Mouse (Mus musculus): ENCODE data around the gene Spock1. TPM values are rescaled to one million over a fixed set of nuclear protein-coding genes. Genes with fewer than 3 reads are reported as not detected.
A peak's percentile ranks its signal among the peaks of the same experiment; 100 is the strongest.

The Spock1 gene
- total and polyA plus RNA-seq, 2 experiments = not detected

DNA sequence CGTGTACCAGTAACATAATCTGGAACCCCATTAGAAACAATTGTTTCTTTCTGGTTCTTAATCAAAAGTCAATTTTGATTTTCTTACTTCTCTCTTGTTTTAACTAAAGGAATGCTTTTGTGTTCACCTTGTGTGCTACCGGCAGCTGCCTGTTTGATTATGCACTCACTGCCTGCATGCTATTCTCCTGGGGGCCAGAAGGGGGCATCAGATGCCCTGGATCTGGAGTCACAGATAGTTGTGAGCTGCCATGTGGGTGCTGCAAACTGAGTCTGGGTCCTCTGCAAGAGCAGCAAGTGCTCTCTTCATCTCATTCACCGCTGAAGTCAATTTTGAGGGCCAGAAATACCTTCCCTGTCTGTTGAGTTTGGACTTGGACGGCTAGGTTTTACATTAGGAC lies 476.3 kb downstream of the Spock1 start:
- no peak overlapping the region for H3K9ac ChIP-seq (ENCODE audit: low read depth, low read length)

DNA sequence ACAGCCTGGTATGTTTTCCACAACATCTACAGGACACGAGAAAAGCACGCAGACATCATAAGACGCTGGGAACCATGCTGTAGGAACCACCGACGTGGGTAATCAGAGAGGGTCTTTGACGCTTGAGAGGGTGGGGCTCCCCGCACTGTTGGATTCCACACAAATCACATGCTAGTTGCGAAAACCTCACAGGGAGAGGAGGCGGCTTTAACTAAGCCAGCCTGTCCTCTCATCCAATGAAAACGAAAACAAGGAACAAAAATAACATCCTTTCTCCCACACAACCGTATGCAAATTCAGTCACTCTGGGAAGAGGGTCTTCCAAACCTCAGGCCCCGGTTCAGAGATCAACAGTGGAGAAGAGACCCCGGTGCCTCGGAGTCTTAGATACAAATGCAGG lies 479.3 kb downstream of the Spock1 start:
- no peak for TF ChIP-seq POLR2A (IDR thresholded peaks at IDR 0.05; ENCODE audit: extremely low read depth, insufficient read depth, low read length)
- no peak for TF ChIP-seq CTCF (IDR thresholded peaks at IDR 0.05; ENCODE audit: low read depth, low read length)
- Histone ChIP-seq H3K4me1 (ENCODE audit: control insufficient read depth, insufficient read depth, low read length) (no peaks in the 10 kb centered on the region), H3K4me3 (ENCODE audit: insufficient read depth, low read depth, low read length) (no peak overlapping the region), H3K27ac (replicated peaks; ENCODE audit: insufficient read depth, low read depth, low read length) (no peak overlapping the region), H3K36me3 (ENCODE audit: control insufficient read depth, insufficient read depth, low read length) (no peaks in the 10 kb centered on the region), H3K27me3 (ENCODE audit: control insufficient read depth, insufficient read depth, low read length) (no peaks in the 10 kb centered on the region), H3K9ac (ENCODE audit: low read depth, low read length) (no peak overlapping the region), H3K79me2 (ENCODE audit: control insufficient read depth, insufficient read depth, low read length) (no peaks in the 10 kb centered on the region)
- 70% methylated on average over 14 of the region's 14 CpGs for WGBS
- DNase-seq (ENCODE audit: extremely low read depth, low read depth, low spot score) = no peak

More for the DNA sequence above, 476.3 kb downstream of the Spock1 start:
- Histone ChIP-seq H3K79me2 (ENCODE audit: control insufficient read depth, insufficient read depth, low read length) (no peaks in the 10 kb centered on the region), H3K4me1 (ENCODE audit: control insufficient read depth, insufficient read depth, low read length) (no peaks in the 10 kb centered on the region), H3K27ac (replicated peaks; ENCODE audit: insufficient read depth, low read depth, low read length) (no peak overlapping the region), H3K36me3 (ENCODE audit: control insufficient read depth, insufficient read depth, low read length) (no peaks in the 10 kb centered on the region), H3K27me3 (ENCODE audit: control insufficient read depth, insufficient read depth, low read length) (no peaks in the 10 kb centered on the region; the same call in 1 of the 2 replicates), H3K4me3 (ENCODE audit: insufficient read depth, low read depth, low read length) (no peak overlapping the region)
- TF ChIP-seq CTCF (IDR thresholded peaks at IDR 0.05; ENCODE audit: low read depth, low read length) = no peak
- TF ChIP-seq POLR2A (IDR thresholded peaks at IDR 0.05; ENCODE audit: extremely low read depth, insufficient read depth, low read length) = no peak
- 95% methylated on average over 4 of the region's 4 CpGs for WGBS
- no peak for DNase-seq (ENCODE audit: extremely low read depth, low read depth, low spot score)

DNA sequence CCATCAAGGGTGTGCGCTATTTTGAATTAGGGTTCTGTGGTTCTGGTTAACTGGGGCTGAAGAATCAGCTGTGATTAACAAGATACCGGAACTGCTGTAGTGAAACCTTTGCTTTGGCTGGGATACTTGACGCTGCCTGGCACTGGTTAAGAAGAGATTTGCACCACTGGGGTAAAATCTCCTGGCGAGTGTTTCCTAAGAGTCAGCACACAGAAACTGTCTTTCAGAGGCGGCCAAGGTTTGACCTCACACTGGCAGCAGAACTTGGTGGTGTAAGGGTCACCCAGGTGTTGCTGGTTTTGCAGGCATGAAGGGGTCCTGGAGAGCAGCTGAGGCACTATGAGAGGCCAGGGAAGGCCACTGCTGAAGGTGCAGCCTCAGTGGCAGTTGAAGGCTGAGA lies 489.4 kb downstream of the Spock1 start:
- Histone ChIP-seq H3K4me1 (ENCODE audit: control insufficient read depth, insufficient read depth, low read length) (no peaks in the 10 kb centered on the region), H3K27me3 (ENCODE audit: control insufficient read depth, insufficient read depth, low read length) (no peaks in the 10 kb centered on the region), H3K9ac (ENCODE audit: low read depth, low read length) (no peak overlapping the region), H3K4me3 (ENCODE audit: insufficient read depth, low read depth, low read length) (no peak overlapping the region), H3K36me3 (ENCODE audit: control insufficient read depth, insufficient read depth, low read length) (no peaks in the 10 kb centered on the region), H3K27ac (replicated peaks; ENCODE audit: insufficient read depth, low read depth, low read length) (no peak overlapping the region), H3K79me2 (ENCODE audit: control insufficient read depth, insufficient read depth, low read length) (no peaks in the 10 kb centered on the region)
- peak; percentile 72 for DNase-seq (ENCODE audit: extremely low read depth, low read depth, low spot score)
- 61% methylated on average over 5 of the region's 5 CpGs for WGBS
- no peak for TF ChIP-seq CTCF (IDR thresholded peaks at IDR 0.05; ENCODE audit: low read depth, low read length)
- TF ChIP-seq POLR2A (IDR thresholded peaks at IDR 0.05; ENCODE audit: extremely low read depth, insufficient read depth, low read length) = no peak

DNA sequence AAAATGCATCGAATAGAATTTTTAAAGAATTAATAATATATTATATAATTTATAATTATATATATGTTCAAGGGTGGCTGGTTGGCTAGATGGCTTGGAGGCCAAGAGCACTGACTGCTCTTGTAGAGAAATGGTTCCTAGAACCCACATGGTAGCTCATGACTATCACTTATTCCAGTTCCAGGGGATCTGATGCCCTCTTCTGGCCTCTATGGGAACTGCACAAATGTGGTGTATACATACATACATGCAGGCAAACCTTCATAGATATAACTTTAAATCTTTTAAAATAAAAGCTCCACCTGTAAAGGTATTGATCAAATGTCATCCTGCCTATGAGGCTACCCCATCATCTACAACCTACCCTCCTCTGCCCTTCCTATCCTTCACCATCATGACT lies 493.4 kb downstream of the Spock1 start:
- no peak overlapping the region for H3K27ac ChIP-seq (replicated peaks; ENCODE audit: insufficient read depth, low read depth, low read length)
- no peak overlapping the region for H3K4me3 ChIP-seq (ENCODE audit: insufficient read depth, low read depth, low read length)
- no peak for DNase-seq (ENCODE audit: extremely low read depth, low read depth, low spot score)
- H3K27me3 ChIP-seq (ENCODE audit: control insufficient read depth, insufficient read depth, low read length) = no peaks in the 10 kb centered on the region
- 96% methylated on average over 1 of the region's 1 CpGs for WGBS
- no peak for TF ChIP-seq CTCF (IDR thresholded peaks at IDR 0.05; ENCODE audit: low read depth, low read length)
- no peak for TF ChIP-seq POLR2A (IDR thresholded peaks at IDR 0.05; ENCODE audit: extremely low read depth, insufficient read depth, low read length)
- no peaks in the 10 kb centered on the region for H3K36me3 ChIP-seq (ENCODE audit: control insufficient read depth, insufficient read depth, low read length)
- H3K9ac ChIP-seq (ENCODE audit: low read depth, low read length) = no peak overlapping the region
- H3K4me1 ChIP-seq (ENCODE audit: control insufficient read depth, insufficient read depth, low read length) = no peaks in the 10 kb centered on the region
- no peaks in the 10 kb centered on the region for H3K79me2 ChIP-seq (ENCODE audit: control insufficient read depth, insufficient read depth, low read length)

DNA sequence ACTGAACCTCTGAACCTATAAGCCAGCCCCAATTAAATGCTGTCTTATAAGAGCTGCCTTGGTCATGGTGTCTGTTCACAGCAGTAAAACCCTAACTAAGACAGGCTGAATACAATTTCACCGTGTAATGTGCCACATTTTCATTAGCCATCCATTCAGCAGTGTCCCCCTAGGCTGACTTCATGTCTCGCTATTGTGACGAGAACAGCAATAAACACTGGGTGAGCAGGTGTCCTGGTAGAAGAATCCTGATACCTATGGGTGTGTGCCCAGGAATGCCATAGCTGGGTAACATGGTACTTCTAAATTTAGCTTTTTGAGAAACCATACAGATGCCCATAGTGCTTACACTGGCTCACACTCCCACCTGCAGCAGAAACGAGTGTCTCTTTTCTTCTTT lies 500.5 kb downstream of the Spock1 start:
- Histone ChIP-seq H3K36me3 (ENCODE audit: control insufficient read depth, insufficient read depth, low read length) (no peaks in the 10 kb centered on the region), H3K27ac (replicated peaks; ENCODE audit: insufficient read depth, low read depth, low read length) (no peak overlapping the region), H3K79me2 (ENCODE audit: control insufficient read depth, insufficient read depth, low read length) (no peaks in the 10 kb centered on the region), H3K27me3 (ENCODE audit: control insufficient read depth, insufficient read depth, low read length) (no peaks in the 10 kb centered on the region), H3K4me3 (ENCODE audit: insufficient read depth, low read depth, low read length) (no peak overlapping the region), H3K4me1 (ENCODE audit: control insufficient read depth, insufficient read depth, low read length) (no peaks in the 10 kb centered on the region), H3K9ac (ENCODE audit: low read depth, low read length) (no peak overlapping the region)
- WGBS = 79% methylated on average over 4 of the region's 4 CpGs
- DNase-seq (ENCODE audit: extremely low read depth, low read depth, low spot score) = no peak
- no peak for TF ChIP-seq CTCF (IDR thresholded peaks at IDR 0.05; ENCODE audit: low read depth, low read length)
- TF ChIP-seq POLR2A (IDR thresholded peaks at IDR 0.05; ENCODE audit: extremely low read depth, insufficient read depth, low read length) = no peak

DNA sequence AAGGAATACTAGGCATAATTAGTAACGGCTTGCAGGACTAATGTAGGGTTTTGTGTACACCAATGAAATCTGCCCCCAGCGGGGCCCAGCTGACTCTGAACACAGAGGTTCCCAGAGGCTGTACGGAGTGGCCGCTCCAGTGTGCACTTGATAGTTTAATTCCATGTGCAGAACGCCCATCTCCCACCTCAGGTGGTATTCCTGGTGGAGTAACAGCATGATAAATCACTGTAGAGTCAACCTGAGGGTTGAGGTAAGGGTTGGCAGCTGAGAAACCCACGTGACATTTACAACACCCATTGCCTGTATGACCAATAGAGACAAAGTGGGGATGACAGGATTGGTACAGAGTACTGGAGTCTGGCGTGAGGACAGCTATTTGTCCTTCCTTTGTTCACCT lies 505.7 kb downstream of the Spock1 start:
- 76% methylated on average over 7 of the region's 7 CpGs for WGBS
- Histone ChIP-seq H3K4me1 (ENCODE audit: control insufficient read depth, insufficient read depth, low read length) (no peaks in the 10 kb centered on the region), H3K79me2 (ENCODE audit: control insufficient read depth, insufficient read depth, low read length) (no peaks in the 10 kb centered on the region), H3K36me3 (ENCODE audit: control insufficient read depth, insufficient read depth, low read length) (no peaks in the 10 kb centered on the region), H3K9ac (ENCODE audit: low read depth, low read length) (no peak overlapping the region), H3K4me3 (ENCODE audit: insufficient read depth, low read depth, low read length) (no peak overlapping the region), H3K27ac (replicated peaks; ENCODE audit: insufficient read depth, low read depth, low read length) (no peak overlapping the region), H3K27me3 (ENCODE audit: control insufficient read depth, insufficient read depth, low read length) (no peaks in the 10 kb centered on the region)
- no peak for TF ChIP-seq CTCF (IDR thresholded peaks at IDR 0.05; ENCODE audit: low read depth, low read length)
- no peak for DNase-seq (ENCODE audit: extremely low read depth, low read depth, low spot score)

Data from liver, adult 2 months (tissue).